Mouse (Mus musculus): ENCODE data around the gene Rfx4. TPM values are rescaled to one million over a fixed set of nuclear protein-coding genes. Genes with fewer than 3 reads are reported as not detected.

Gene Rfx4
- total RNA-seq, 2 experiments from 2014 or later = 0.39 to 0.51 TPM

DNA sequence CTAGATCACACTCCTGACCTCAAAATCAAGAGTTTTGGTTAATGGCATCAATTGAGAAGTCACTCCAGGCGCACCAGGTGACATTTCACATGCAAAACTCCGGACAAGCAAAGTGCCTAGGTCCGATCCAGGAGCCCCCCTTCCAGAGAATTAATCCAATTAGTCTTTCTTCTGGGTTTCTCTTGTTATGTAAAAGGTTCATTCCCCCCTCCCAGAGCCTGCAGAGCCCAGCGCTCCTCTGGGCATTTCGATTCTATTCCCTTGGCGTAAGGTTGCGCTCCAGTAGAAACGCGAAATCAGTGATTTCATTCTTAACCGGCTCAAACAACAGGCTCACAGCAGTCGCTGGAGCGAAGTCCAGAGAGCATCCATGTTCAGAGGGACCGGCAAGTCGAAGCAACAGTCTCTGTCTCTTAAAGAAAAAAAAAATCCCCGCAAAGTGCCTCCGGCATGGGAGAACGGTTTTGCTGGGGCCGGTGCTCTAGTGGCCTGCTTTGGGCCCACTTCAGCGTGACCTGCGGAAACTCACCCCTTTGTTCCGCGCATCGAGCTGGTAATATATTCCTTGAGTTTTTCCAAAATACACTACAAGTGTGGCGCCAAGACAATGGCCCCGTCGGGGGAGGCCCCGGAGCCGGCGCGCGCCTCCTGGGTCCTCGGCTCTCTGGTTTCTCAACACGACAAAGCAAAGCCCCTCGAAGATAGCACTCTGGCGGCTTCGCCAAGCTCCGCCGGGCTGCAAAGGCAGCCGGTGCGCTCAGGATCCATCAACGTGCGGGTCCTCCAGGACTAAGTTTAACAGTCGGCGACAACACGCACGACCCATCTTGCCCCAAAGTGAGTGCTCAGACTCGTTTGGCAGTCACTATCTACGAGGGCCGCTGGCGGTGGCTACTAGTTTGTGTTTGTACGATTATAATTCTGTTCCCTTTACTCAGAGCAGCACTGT, 2.9 kb downstream of the Rfx4 start:
- DNase-seq = no peak

DNA sequence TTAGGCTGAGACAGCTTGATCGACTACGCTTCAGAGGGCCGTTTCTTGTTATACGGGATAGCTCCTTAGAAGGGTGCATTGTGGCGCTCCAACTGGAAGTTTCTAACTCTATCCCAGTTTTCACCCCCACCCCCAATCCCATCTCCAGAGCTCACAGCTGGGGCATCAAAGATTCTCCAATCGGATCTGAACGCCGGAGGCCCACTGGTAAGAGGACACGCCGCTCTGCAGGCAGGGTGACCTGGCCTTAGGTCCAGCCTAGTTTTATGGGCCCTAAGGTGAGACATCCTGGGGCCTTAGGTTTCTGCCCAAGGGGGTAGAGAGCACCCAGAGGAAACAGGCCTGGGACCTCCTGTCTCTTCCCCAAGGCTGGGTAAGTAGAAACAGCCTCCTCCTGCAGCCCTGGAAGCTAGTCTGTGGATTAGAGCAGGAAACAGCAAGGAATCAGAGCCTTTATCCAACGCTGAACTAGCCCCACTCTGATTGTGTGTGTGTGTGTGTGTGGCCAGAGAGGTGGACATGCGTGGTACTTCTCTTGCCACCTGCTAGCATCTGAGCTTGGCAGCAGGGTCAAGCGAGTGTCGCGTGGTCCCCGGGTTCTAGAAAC, 3.8 kb downstream of the Rfx4 start:
- DNase-seq = no peak

DNA sequence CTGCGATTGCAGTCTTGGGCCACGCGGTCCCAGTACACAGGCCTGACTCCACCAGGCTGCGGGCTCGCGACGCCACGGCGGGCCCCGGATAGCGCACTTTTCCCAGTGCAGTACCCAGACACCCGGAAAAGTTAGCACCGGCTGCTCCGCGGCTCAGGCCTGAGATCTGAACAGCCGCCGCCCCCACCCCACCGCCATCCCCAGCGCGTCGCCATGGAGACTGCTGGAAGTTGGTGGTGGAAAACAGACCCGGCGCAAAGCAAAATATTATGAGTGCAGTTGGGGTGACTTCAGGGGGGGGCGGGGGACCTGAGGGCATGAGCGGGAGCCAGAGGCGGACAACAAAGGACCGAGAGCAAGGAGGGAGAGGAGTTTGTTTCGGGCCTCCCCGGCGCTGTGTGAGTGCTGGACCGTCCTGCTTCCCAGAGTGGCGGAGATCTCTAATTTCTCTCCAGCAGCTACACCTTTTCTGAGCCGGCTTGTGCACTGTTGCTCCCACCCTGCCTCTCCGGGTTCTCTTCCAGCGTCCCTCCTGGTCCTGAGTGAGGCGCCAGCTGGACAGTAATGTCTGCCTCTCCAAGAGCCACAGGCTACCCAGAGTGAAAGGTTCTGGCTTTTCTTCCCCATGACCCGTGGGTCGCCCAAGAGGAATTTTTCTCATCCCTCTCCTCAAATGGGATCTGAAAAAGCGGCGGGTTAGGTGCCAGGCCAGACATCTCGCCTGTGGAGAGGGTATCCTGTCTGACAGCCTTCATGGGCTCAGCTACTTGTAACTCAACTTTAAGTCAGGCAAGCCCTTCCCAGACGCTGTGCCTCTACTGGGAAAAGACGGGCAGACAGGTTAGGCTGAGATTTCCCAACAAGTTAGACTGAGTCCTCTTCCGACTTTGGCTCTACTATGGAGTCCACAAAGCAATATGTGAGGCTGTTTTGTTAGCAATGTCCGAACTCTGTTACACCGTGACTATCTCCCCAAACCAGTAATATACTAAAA, 4.6 kb downstream of the Rfx4 start:
- no peak for DNase-seq

DNA sequence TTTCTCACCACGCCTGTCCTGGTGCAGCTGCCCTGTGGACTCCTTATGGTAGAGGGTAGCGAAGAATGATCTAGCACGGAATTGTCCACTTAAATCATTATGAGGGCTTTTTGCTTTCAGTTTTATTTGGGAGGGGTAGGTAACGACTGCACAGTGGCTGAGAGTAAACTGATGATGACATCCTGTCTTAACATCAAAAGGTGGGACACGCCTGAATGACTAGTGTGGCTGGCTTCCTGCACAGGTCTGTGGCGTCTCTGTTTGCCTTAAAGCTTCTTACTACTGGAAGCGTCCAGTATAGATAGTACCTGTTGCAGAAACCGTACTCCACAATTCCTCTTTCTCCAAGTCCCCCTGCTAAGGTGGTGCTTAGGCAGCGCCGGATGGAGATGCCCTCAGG, 12.9 kb downstream of the Rfx4 start:
- no peak for DNase-seq

DNA sequence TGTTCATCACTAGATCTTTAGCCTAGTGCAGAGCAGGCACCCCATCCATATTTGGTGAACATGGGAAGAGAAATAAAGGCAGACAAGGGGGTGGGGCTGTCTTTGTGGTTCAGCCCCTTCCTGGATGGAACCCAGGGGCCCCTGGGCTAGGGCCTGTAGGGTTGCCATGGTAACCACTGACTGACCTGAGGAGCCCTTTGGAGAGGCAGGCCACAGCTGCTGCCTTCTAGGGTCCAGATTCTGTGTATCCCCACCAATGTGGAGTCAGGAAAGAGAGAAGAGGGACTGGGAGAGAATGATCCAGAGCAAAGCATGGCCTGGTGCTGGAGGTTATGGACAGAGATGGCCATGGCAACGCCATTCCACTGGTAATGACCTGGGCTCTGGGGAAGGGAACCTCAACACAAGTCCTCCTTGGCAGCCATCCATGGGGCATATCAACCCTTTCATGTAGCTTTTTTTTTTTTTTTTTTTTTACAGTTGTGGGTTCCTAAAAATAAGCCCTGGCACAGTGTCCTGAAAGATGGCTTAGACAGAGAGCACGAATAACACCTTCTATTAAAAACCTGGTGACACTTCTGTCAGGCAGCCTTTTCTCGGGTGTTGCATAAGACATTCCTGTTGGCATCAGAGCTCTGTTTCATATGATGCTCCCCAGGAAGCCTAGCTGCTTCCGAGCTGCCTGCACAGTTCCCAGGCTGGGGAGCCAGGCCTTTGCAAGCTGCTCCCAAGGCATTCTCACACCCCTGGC, 16.7 kb downstream of the Rfx4 start:
- DNase-seq = no peak

DNA sequence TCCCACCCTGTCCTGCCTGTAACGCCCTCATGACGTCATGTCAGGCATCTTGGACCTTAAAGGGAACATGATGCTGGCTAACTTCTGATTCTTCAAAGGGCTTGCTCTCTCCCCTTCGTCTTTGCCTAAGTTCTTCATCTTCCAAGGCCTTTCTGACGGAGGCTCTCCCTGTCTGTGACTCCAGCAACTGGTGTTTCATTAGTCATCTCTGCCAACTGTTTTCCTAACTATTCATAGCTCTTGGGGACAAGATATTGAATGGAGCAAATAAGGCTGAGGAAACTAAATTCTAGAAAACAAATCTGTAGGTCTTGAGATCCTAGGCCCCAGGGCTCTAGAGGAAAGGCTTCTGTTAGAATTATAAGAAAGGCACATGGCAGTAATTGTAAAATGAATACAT, 18.0 kb downstream of the Rfx4 start:
- no peak for DNase-seq

DNA sequence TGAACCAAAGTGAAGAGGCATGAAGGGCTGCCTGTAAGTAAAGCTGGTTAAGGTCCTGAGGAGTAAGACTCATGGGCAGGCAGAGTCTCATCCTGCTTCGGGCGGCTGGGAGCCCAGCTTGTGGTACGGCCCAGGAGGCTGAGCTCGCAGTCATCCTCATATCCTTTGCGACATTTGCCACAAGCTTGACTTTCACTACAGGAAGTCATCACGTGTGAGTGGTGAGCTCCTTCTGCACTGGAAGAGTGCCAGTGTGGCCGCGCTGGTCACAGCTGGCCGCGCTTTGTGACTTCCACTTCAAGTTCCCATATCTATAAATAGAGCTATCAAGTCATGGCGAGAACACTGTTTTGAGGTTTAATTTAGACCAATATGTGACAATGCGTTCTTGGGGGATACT, 18.7 kb downstream of the Rfx4 start:
- peak; percentile 49 for DNase-seq

DNA sequence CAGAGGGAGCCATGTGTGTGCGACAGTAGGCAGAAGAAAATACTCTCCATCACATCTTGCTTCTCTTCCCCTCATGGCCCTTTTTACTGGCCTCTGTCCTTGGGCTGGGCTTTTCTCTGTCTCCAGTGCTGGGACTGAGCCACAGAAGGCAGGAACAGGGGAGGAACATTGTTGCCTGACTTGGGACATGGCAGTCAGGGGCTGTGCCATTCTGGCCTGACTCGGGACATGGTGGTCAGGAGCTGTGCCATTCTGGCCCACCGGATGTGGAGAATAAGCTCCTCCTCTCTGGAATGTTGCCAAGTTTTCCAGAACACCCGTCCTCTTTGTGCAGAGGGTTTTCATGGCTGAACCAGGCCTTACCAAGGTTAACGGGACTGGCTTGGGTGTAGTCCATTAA, 21.2 kb downstream of the Rfx4 start:
- DNase-seq = no peak

DNA sequence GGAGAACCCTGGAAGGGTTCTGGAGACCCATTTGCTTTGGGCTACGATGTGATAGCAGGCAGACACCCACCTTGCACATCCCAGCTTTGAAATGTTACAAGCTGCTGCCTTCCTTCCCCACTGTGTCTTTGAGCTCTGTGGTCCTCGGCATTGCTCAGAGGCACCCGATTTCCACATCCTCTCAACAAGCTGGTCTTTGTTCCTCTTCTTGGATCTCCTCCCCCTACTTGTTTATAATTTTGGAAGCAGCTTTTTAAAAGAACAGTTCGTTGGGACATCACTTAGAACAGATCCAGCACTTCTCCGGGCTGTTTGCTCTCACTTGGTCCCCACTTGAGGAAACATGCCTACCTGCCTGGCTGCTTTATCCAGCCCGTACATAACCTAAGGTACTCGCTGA, 22.1 kb downstream of the Rfx4 start:
- DNase-seq = no peak

DNA sequence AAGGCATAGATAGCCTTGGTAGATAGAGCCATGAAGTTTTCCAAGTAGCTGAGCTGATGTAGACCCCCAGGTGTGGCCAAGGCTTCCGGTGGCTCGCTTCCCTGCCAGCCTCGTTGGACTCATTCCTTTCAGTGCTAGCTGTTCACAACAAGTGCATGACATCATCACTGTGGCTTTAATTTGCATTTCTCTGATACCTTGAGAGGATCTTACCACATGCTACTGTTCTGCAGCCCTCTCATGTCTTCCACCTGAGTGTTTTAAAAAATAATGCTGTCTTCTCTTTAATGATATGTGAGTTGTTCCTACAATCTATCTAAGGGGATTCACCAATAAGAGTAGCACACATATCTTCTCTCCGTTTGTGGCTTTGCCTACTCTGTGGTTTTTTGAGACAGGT, 25.0 kb downstream of the Rfx4 start:
- no peak for DNase-seq

DNA sequence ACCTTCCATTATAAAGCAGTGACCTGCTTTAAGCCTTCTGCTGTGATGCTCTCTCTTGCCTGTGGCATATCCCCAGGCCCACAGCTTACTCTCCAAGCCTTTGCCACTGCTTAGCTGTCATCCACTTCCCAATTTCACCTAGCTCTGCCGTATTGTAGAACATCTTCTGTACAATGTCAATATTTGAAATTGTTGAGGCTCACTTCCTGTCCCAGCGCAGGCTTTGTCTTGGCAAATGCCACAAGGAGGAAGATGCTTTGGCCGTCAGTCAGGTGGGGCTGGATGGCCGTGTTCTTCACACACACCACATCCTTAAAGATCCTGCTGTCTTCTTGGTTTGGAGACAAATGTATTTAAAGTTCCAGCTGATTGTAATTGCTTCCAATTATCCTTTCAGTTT, 29.5 kb downstream of the Rfx4 start:
- DNase-seq = no peak

DNA sequence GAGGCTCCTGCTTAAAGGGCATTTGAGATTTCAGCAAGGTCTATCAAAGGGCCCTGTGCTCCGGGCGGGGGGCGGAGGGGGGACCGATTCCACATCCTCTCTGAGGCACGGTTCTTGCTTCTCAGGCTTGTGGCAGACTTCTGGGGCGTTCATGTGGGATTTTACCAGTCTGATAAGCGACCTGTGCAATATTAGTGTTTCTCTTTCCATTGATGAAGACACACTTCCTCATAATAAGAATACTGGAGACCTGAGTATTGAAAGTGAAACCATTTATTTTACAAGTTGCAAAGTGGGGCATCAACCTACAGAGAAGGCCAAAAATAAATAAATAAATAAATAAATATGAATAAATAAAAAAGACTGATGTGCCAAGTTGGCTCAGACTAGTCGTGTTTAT, 34.5 kb downstream of the Rfx4 start:
- DNase-seq = no peak

DNA sequence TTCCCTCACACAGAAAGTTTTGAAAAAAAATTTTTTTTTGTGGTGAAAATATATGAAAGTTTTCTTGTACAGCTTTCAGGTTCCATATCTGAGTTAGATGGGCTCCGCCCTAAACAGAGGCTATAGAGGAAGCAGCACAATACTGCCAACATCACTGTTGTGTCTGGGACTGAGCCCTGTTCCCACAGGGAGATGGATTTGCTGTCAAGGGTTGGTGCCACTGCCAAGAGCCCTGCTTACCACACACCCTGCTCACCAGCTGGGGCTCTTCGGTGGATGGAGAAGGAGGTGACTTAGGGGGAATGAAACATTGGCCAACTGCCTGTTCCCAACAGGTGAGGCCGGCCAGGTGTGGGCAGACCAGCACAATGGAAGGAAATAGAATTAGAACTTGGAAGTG, 35.3 kb downstream of the Rfx4 start:
- DNase-seq = peak; percentile 28

DNA sequence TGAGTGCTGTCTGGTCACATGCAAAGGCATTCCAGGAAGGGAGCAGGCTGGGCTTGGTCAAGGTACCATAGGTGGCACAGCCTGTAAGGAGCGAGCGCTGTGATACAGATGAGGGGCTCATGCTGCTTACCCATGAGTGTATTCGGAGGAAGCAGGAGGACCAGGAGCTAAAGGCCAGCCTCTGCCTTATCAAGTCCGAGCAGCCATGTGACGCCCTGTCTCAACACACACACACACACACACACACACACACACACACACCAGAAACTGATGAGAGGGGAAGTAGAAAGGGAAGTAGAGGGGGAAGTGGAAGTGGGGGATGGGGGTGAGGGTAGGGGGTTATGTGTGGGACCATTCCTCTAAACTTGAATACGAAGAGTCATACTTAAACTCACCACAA, 45.7 kb downstream of the Rfx4 start:
- no peak for DNase-seq

DNA sequence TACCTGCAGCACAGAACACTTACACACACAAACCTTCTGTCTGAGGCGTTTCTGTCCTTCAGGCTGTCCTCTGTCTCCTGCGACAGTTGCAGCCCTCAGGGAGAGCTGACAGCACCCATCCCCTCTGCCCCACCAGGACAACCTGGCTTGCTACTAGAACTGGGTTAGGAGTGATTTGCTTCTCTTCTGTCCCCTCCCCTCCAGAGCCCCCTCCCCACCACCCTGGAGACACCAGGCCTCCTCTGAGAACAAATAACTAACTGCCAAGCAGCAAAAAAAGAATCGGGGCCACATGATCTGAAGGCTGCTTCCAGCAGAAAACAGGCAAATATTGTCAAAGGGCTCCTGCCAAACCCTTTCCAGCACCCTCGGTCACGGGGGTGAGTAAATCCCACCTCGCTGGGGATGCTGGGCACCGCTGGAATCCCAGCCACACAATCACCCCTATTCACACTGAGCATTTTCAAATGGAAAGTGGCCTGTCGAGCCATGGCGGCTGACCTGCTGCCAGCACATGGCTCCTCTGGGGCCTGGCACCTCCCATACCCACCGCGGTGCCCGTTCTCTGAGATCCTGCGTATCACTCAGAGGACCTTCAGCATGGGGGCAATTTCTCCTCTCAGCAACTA, 47.5 kb downstream of the Rfx4 start:
- DNase-seq = peak; percentile 32

DNA sequence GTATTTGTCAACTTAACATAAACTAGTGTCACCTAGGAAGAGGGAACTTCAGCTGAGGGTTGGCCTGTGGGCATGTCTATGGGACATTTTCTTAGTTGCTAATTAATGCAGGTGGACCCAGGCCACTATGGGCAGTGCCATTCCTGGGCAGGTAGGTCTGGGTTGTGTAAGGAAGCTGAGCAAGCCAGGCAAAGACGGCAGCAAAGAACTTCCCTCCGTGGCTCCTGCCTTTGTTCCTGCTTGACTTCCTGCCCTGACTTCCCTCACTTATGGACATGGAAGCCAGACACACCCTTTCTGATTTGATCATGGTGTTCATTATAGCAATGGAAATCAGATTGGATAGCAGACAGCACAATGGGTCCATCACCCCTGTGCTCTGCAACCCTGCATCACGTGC, 49.7 kb downstream of the Rfx4 start:
- no peak for DNase-seq

DNA sequence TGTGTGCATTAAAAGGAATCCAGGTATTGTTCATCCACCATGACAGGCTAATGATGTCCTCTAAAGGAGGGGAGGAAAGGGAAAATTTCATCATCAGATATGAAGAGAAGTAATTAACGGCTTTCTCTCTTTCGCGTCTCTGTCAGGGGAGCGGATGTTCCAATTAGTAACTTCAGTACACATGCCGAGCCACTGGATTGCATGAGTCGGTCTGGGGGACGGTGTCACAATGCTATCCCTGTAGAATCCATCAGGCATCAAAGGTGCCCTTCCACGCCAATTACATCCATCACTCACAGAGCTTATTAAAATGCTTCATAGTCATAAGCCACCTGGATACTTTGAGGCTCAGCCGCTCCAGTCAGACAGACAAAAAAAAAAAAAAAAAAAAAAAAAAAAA, 51.3 kb downstream of the Rfx4 start:
- DNase-seq = no peak

DNA sequence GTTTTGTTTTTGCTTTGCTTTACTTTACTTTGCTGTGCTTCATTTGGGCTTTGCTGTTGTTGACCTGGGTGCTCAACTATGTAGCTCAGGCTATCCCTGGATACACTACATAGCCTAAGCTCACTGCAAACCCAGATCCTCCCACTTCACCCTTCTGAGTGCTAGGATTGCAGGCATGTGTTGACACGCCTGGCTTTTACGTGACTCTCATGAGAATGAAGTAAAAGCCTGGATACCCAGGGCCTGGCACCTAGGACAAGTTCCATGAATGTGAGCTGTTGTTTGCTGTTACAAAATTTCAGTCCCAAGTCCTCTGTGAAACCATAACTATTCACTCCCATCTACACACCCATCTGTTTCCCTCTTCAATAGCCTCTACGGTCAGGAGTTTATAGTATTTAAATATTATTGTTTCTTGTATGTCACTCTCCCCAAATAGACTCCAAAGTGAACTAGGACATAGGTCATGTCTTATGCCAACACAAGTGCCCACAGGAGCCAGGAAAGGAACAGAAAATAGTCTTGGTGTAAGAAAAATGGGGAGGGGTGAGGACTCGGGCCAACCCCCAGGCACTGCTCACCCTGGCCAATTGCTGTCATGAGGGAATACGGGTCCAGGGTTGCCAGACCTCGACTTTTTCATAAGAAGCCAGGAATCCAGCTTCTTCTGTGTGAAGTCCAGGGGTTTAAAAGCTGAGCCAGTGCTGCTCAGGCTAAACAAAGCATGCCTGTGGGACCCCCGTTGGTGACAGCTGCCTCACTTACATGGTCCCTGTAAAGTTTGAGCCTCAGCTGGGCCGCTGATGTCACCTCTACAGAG, 54.4 kb downstream of the Rfx4 start:
- DNase-seq = peak; percentile 70

DNA sequence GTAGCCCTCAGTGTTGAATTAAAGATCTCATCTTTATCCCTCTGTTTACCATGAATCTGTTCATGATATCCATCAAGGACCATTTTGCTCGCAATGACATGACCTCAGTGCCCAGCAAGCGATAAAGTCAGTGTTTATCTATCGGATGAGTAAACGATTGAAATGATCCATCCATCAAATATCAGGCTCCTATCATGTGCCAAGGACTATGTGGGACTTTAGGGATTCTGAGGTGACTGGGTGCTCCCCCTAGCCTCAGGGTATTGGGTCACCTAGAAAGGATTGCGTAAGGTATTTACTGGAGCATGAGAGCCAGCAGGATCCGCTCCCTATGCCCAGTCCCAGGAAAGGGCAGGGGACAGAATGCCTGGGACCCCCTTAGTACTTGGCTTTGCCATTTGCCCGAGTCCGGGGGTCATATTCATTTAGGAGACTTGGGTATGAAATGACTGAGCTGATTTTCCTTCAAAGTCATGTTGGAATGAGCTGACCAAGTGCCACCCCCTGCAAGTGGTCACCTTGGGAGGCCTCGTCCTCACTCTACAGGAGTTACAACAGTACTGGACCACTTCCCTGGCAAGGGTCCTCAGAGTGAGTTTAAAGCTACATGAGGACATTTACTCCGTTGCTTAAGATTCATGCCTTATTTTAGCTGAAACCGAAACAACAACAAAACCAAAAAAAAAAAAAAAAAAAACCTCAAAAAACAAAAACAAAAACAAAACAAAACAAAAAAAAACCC, 55.5 kb downstream of the Rfx4 start:
- DNase-seq = peak; percentile 57

DNA sequence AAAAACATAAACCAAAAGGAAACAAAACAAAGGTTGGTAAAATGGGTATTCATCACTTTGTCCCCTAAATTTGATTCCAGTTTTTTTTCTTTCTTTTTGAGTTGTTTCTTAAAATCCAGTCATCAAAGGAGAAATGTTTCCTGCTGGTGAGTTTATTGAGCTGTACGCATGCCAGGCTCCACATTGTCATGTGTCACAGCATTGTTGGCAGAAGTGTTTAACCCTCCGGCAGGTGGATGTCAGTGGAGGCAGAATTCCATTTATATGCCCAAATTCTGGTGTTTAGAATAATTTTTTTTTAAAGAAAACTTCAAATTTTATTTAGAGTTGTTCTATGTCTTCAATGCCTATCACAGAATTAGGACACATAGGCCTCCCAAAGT, 56.0 kb downstream of the Rfx4 start:
- DNase-seq = no peak
